Mouse (Mus musculus): ENCODE results near the gene Dzank1. TPM values are rescaled to one million over a fixed set of nuclear protein-coding genes. Genes with fewer than 3 reads are reported as not detected.

Dzank1 gene
- total and polyA plus RNA-seq, 2 experiments: 0.18 to 0.48 TPM

DNA sequence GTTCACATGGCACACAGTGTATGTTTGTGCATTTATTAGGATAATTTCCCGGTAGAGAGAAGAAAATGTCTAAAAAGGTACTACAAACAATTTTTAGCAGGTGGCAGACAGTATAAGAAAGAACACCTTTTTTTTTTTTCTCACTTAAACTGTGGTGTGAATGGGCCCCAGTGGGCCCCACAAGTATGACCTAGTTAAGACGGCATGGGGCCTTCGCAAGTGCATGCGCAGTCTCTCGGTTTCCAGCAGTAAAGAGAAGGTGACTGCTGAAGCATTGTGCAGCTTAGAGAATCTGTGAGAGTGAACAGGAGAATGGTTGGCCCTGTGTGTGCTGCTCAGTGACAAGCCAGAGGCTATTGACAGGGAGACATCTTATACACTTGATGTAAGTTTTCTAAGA, 37.9 kb downstream of the Dzank1 start:
- Histone ChIP-seq H3K79me2 (ENCODE audit: control insufficient read depth, insufficient read depth, low read length) (no peaks in the 10 kb centered on the region), H3K4me3 (ENCODE audit: insufficient read depth, low read depth, low read length) (no peak overlapping the region), H3K27ac (replicated peaks; ENCODE audit: insufficient read depth, low read depth, low read length) (no peak overlapping the region), H3K9ac (ENCODE audit: low read depth, low read length) (no peak overlapping the region), H3K36me3 (ENCODE audit: control insufficient read depth, insufficient read depth, low read length) (no peaks in the 10 kb centered on the region), H3K27me3 (ENCODE audit: control insufficient read depth, insufficient read depth, low read length) (no peaks in the 10 kb centered on the region), H3K4me1 (ENCODE audit: control insufficient read depth, insufficient read depth, low read length) (no peaks in the 10 kb centered on the region)
- no peak for DNase-seq (ENCODE audit: extremely low read depth, low read depth, low spot score)
- WGBS: 90% methylated on average over 5 of the region's 5 CpGs
- no peak for TF ChIP-seq POLR2A (IDR thresholded peaks at IDR 0.05; ENCODE audit: extremely low read depth, insufficient read depth, low read length)
- no peak for TF ChIP-seq CTCF (IDR thresholded peaks at IDR 0.05; ENCODE audit: low read depth, low read length)

GRCm38 (mm10) chr2:144487476-144487875, 39.7 kb downstream of the Dzank1 start:
- Histone ChIP-seq H3K27me3 (ENCODE audit: control insufficient read depth, insufficient read depth, low read length) (no peaks in the 10 kb centered on the region), H3K79me2 (ENCODE audit: control insufficient read depth, insufficient read depth, low read length) (no peaks in the 10 kb centered on the region), H3K4me1 (ENCODE audit: control insufficient read depth, insufficient read depth, low read length) (no peaks in the 10 kb centered on the region), H3K27ac (replicated peaks; ENCODE audit: insufficient read depth, low read depth, low read length) (no peak overlapping the region), H3K4me3 (ENCODE audit: insufficient read depth, low read depth, low read length) (no peak overlapping the region), H3K9ac (ENCODE audit: low read depth, low read length) (no peak overlapping the region), H3K36me3 (ENCODE audit: control insufficient read depth, insufficient read depth, low read length) (no peaks in the 10 kb centered on the region)
- no peak for DNase-seq (ENCODE audit: extremely low read depth, low read depth, low spot score)
- no peak for TF ChIP-seq CTCF (IDR thresholded peaks at IDR 0.05; ENCODE audit: low read depth, low read length)
- TF ChIP-seq POLR2A (IDR thresholded peaks at IDR 0.05; ENCODE audit: extremely low read depth, insufficient read depth, low read length): no peak
- 82% methylated on average over 6 of the region's 6 CpGs for WGBS

- 86% methylated on average over 7 of the region's 7 CpGs for whole genome bisulfite sequencing
- Histone ChIP-seq H3K27me3 (ENCODE audit: control insufficient read depth, insufficient read depth, low read length) (no peaks in the 10 kb centered on the region), H3K79me2 (ENCODE audit: control insufficient read depth, insufficient read depth, low read length) (no peaks in the 10 kb centered on the region), H3K36me3 (ENCODE audit: control insufficient read depth, insufficient read depth, low read length) (no peaks in the 10 kb centered on the region), H3K9ac (ENCODE audit: low read depth, low read length) (no peak overlapping the region), H3K27ac (replicated peaks; ENCODE audit: insufficient read depth, low read depth, low read length) (no peak overlapping the region), H3K4me1 (ENCODE audit: control insufficient read depth, insufficient read depth, low read length) (no peaks in the 10 kb centered on the region), H3K4me3 (ENCODE audit: insufficient read depth, low read depth, low read length) (no peak overlapping the region)
- no peak for DNase-seq (ENCODE audit: extremely low read depth, low read depth, low spot score)
- TF ChIP-seq CTCF (IDR thresholded peaks at IDR 0.05; ENCODE audit: low read depth, low read length) (no peak), POLR2A (IDR thresholded peaks at IDR 0.05; ENCODE audit: extremely low read depth, insufficient read depth, low read length) (no peak)
Measured at GRCm38 (mm10) chr2:144485439-144485838, 41.8 kb downstream of the Dzank1 start.

DNA sequence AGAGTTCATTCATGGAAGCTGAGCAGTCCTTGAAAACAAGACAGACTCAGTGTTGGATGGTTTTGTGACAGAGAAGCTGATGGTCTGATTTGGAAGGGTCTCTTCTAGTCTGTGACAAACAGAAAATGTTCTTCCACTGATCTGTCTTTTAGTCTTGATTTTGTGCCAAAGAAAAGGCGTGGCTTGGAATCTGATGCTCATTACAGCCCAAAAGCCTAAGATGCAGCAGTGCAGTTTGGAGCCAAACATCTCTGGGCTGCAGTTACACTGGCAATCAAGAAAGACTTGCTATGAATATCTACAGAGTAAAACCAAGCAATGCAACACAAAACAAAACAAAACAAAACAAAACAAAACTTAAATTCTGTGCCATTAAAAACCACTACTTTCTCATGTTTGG, 43.1 kb downstream of the Dzank1 start:
- Histone ChIP-seq H3K27ac (replicated peaks; ENCODE audit: insufficient read depth, low read depth, low read length) (no peak overlapping the region), H3K27me3 (ENCODE audit: control insufficient read depth, insufficient read depth, low read length) (no peaks in the 10 kb centered on the region), H3K79me2 (ENCODE audit: control insufficient read depth, insufficient read depth, low read length) (no peaks in the 10 kb centered on the region), H3K9ac (ENCODE audit: low read depth, low read length) (no peak overlapping the region), H3K36me3 (ENCODE audit: control insufficient read depth, insufficient read depth, low read length) (no peaks in the 10 kb centered on the region), H3K4me1 (ENCODE audit: control insufficient read depth, insufficient read depth, low read length) (no peaks in the 10 kb centered on the region), H3K4me3 (ENCODE audit: insufficient read depth, low read depth, low read length) (no peak overlapping the region)
- DNase-seq (ENCODE audit: extremely low read depth, low read depth, low spot score): no peak
- WGBS: 69% methylated on average over 1 of the region's 1 CpGs
- TF ChIP-seq CTCF (IDR thresholded peaks at IDR 0.05; ENCODE audit: low read depth, low read length) (no peak), POLR2A (IDR thresholded peaks at IDR 0.05; ENCODE audit: extremely low read depth, insufficient read depth, low read length) (no peak)

DNA sequence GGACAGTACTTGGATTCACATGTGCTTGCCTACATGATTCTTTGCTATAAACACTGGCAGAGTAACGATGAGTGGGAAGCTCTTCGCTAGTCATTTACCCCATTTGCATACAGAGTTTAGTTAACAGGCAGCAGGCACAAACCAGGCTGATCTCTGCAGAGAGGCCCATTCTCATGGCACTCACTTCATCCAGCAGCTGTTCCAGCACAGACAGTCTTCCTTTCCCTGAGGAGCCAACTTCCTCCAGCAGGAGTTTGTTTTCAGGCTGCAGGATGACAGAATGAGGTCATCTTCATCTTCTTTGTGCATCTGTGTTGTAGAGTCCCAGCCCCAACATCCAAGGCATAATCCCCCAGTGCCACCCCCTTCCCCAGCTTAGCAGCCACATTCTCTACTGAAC, 47.8 kb downstream of the Dzank1 start:
- WGBS: 81% methylated on average over 2 of the region's 2 CpGs
- no peak overlapping the region for H3K9ac ChIP-seq (ENCODE audit: low read depth, low read length)
- DNase-seq (ENCODE audit: extremely low read depth, low read depth, low spot score): no peak
- H3K79me2 ChIP-seq (ENCODE audit: control insufficient read depth, insufficient read depth, low read length): no peaks in the 10 kb centered on the region
- no peaks in the 10 kb centered on the region for H3K4me1 ChIP-seq (ENCODE audit: control insufficient read depth, insufficient read depth, low read length)
- H3K4me3 ChIP-seq (ENCODE audit: insufficient read depth, low read depth, low read length): no peak overlapping the region
- TF ChIP-seq CTCF (IDR thresholded peaks at IDR 0.05; ENCODE audit: low read depth, low read length) (no peak), POLR2A (IDR thresholded peaks at IDR 0.05; ENCODE audit: extremely low read depth, insufficient read depth, low read length) (no peak)
- no peak overlapping the region for H3K27ac ChIP-seq (replicated peaks; ENCODE audit: insufficient read depth, low read depth, low read length)
- no peaks in the 10 kb centered on the region for H3K36me3 ChIP-seq (ENCODE audit: control insufficient read depth, insufficient read depth, low read length)
- H3K27me3 ChIP-seq (ENCODE audit: control insufficient read depth, insufficient read depth, low read length): no peaks in the 10 kb centered on the region

DNA sequence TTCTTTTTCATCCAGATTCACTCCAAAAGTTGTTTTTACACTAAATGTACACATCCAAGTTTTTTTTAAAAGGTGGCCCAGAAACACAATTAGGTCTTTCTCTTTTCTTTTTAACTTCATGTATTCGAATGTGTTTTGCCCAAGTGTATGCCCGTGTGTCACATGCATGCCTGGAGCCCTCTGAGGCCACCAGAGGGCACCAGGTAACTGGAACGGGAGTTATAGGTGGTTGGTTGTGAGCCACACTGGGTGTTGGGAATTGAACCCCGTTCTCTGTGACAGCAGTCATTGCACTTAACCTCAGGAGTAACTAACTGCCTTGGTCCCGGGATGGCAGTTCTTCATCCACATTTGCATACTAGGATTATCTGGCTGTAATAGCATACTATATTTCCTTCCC, 60.0 kb downstream of the Dzank1 start:
- Histone ChIP-seq H3K36me3 (ENCODE audit: control insufficient read depth, insufficient read depth, low read length) (no peaks in the 10 kb centered on the region), H3K27ac (replicated peaks; ENCODE audit: insufficient read depth, low read depth, low read length) (no peak overlapping the region), H3K27me3 (ENCODE audit: control insufficient read depth, insufficient read depth, low read length) (no peaks in the 10 kb centered on the region), H3K9ac (ENCODE audit: low read depth, low read length) (no peak overlapping the region), H3K79me2 (ENCODE audit: control insufficient read depth, insufficient read depth, low read length) (no peaks in the 10 kb centered on the region), H3K4me1 (ENCODE audit: control insufficient read depth, insufficient read depth, low read length) (no peaks in the 10 kb centered on the region), H3K4me3 (ENCODE audit: insufficient read depth, low read depth, low read length) (no peak overlapping the region)
- peak; percentile 7 for DNase-seq (ENCODE audit: extremely low read depth, low read depth, low spot score)
- TF ChIP-seq POLR2A (IDR thresholded peaks at IDR 0.05; ENCODE audit: extremely low read depth, insufficient read depth, low read length) (no peak), CTCF (IDR thresholded peaks at IDR 0.05; ENCODE audit: low read depth, low read length) (peak; percentile 67)
- WGBS: 53% methylated on average over 5 of the region's 5 CpGs

All from liver, adult 2 months (tissue).